Mouse (Mus musculus) urinary bladder, postnatal 4 days (tissue): ENCODE results near the gene 2210407C18Rik.

Experiments used
- DNase-seq, 2 experiments: peaks; one replicate each; pipeline ENCODE4 v3.0.0; 2021 to 2022; ENCODE audit warnings: low spot score in 2 of 2

The 2210407C18Rik gene

DNA sequence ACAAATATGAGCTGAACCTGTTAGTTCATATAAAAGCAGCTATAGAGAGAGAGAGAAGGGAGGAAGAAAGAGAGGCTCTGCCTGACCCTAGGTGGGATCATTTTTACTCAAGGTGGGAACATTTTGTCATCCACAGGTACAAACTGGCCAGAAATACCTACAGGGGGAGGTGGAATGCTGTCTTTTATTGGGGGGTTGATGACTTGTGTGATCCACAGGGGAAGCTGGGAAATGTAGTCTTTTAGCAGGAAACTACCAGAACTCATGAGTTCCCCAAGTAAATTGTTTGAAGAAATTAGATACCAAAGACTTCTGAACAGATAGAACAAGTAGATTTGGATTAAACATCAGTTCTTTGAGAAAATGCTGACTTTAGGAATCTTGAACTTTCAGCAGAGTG, 13.8 kb downstream of the 2210407C18Rik start:
- DNase-seq = no peak

DNA sequence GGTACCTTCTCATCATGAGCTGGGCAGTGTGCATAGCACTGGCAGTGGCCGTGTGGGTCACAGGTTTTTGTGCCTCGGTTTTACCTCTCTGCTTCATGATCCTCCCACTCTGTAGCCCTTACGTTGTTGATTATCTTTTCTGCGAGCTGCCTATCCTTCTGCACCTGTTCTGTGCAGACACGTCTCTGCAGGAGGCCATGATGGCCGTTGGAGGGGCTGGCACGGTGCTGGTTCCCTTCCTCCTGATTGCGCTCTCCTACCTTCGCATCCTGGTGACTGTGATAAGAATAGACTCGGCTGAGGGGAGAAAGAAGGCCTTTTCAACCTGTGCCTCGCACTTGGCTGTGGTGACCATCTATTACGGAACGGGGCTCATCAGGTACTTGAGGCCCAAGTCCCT, 18.0 kb downstream of the 2210407C18Rik start:
- DNase-seq = no peak

DNA sequence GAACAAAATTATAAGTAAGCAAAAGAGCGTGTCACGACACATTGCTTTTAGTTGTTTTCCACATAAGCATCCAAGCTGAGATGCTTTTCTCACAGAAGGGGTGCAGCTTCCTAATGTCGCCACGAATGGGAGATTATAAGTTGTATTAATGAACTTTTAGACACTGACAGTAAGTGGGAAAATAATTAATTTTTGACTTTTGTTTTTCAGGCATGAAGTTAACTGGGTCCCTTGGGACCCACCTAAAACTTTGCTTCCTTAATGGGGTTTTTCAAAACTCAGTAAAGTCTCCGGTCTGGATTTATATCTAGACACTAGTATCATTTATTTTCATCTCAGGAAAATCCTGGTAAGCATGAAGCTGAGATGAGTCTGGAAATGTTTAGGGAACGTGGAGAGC, 21.1 kb downstream of the 2210407C18Rik start, which contains the start of gene Olfr324:
Olfr324 (plus strand) TSS at position 301 of the 400 bp plus-strand sequence.
- DNase-seq = no peak

DNA sequence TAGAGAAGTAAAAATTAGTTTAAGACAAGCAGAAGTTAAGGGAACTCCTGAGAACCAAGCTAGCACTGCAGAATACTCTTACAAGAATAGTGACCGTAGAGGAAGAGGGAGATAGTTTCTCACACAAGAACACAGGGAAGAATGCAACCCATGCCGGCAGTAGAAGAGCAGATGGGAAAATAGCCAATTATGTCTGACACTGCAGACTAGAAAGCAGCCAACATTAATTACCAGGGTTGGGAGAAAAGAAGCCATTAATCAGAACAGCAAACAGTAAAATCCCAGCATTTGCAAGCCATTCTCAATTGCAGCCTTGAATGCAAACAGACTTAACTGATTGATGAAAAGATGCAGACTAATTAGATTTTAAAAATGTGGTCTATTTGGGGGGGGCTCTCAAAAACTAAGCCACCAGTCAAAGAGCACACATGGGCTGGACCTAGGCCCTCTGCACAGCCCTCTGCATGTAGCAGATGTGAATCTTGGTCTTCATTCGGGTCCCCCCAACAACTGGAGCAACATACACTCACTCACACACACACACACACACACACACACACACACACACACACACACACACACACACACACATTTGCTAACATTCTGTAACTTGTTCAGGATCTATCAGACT, 27.1 kb downstream of the 2210407C18Rik start:
- no peak for DNase-seq

DNA sequence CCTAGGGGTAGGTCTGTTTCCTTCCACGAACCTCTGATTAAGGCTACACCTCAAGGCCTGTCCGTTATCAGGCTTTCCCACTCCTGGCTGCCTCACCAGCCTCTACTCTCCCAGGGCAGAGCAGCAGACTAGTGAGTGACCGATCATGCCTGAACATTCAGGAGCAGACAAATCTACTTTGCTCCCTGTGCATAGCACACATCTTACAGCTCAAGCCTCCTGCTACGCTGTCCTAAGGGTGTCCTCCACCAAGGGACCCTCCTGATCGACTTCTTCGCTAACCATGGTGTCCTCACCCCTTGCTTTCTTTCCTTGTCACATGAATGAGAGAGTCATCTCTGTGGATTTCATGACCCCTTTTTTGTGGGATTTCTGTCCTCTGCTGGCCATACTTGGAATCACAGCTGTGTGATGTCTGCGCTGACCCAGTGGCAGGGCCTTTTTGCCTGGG, 28.0 kb downstream of the 2210407C18Rik start:
- DNase-seq = no peak

DNA sequence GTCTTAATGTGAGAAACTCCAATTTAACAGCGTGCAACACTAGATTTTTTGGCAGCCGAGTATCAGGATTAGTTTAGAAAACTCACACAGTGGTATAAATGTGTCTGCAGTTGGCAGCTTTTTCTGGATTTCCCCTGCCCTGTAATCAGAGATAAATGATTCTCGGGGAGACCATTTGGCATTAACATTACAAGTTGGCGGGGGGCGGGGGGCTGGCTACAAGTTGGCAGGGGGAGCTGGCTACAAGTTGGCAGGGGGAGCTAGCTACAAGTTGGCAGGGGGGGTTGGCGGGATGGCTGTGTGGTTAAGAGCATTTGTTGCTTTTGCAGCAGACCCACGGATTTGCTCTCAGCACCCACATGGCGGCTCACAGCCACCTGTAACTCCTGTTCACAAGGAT, 37.2 kb downstream of the 2210407C18Rik start:
- DNase-seq = no peak

DNA sequence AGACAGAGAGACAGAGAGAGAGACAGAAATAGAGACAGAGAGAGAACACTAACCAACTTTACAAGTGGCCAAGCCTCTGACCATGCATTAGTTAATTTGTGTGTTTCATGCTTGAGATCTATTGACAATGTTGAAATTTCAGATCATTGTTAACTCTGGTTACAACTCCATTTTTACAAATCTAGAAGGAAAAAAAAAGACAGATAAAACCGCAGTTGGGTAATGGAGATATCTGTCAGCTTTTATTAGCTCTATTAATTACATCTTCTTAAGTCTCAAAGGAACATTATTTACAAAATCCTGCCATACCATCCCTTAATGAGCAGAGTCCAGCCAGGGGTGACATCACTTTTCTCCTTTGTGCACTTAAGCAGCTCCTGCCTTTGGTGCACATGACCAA, 38.4 kb downstream of the 2210407C18Rik start, which contains the start of gene Olfr325:
Olfr325 (plus strand) TSS at position 301 of the 400 bp plus-strand sequence.
- DNase-seq = no peak

DNA sequence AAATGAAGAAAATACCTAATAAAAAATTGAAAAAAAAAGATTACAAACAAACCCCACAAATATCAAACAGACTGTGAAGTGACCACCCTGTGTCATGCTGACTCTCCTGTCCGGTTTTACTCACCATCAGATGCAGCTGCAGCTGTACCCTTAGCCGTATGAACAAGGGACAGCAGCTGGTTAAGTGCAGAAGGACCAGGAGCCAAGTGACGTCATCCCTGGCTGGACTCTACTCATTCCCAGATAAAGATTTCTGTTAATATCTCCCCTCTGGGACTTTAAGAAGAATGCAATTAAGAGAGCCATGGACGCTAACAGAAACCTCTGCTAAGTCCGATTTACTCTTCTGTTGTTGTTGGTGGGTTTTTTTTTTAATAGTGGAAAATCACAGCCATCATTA, 45.5 kb downstream of the 2210407C18Rik start, which contains the start of gene Olfr224:
Olfr224 (minus strand) TSS at position 149 of the 400 bp plus-strand sequence.
- DNase-seq = no peak
